Mouse (Mus musculus) liver, adult 2 months (tissue): ENCODE data around the gene Xk. TPM values are rescaled to one million over a fixed set of nuclear protein-coding genes. Genes with fewer than 3 reads are reported as not detected.

Source experiments
- DNase-seq: peaks from one replicate; pipeline ENCODE4 v3.0.0-alpha.2; 2011; ENCODE audit warnings: low read depth, low spot score; ENCODE audit errors: extremely low read depth
- H3K27ac ChIP-seq: fragments of 200-500 bp; replicated peaks from 2 replicates; pipeline ENCODE4 v1.5.1; 2012; ENCODE audit warnings: low read depth, mild to moderate bottlenecking, control low read depth, inconsistent platforms, low read length; ENCODE audit not compliant: insufficient read depth
- H3K27me3 ChIP-seq: fragments of 200-500 bp; 2 replicates; pipeline ENCODE4 v1.6.1; 2012; ENCODE audit warnings: mild to moderate bottlenecking, moderate library complexity, low read length, inconsistent platforms; ENCODE audit not compliant: control insufficient read depth, insufficient read depth
- H3K36me3 ChIP-seq: fragments of 200-500 bp; 2 replicates; pipeline ENCODE4 v1.6.1; 2012; ENCODE audit warnings: low read length, inconsistent platforms; ENCODE audit not compliant: control insufficient read depth, insufficient read depth
- H3K4me1 ChIP-seq: fragments of 200-500 bp; 2 replicates; pipeline ENCODE4 v1.6.1; 2011; ENCODE audit warnings: low read length; ENCODE audit not compliant: control insufficient read depth, insufficient read depth
- H3K4me3 ChIP-seq: fragments of 200-500 bp; 2 replicates; pipeline ENCODE4 v1.5.1; 2011; ENCODE audit warnings: low read depth, mild to moderate bottlenecking, control low read depth, low read length, moderate library complexity; ENCODE audit not compliant: insufficient read depth
- H3K79me2 ChIP-seq: fragments of 200-500 bp; 2 replicates; pipeline ENCODE4 v1.6.1; 2012; ENCODE audit warnings: inconsistent platforms, mild to moderate bottlenecking, low read length, moderate library complexity; ENCODE audit not compliant: control insufficient read depth, insufficient read depth
- H3K9ac ChIP-seq: fragments of 200-500 bp; 2 replicates; pipeline ENCODE4 v1.6.1; 2012; ENCODE audit warnings: low read depth, mild to moderate bottlenecking, control low read depth, inconsistent platforms, low read length
- CTCF ChIP-seq: fragments of 200-500 bp; IDR thresholded peaks from 2 replicates; pipeline ENCODE4 v1.5.1; 2011; ENCODE audit warnings: low read depth, low read length, control low read depth
- POLR2A ChIP-seq: fragments of 200-500 bp; IDR thresholded peaks from 2 replicates; pipeline ENCODE4 v1.6.1; 2011; ENCODE audit warnings: low read length, control low read depth; ENCODE audit not compliant: insufficient read depth; ENCODE audit errors: extremely low read depth
- WGBS: fragments of 180-500 bp; shearing (Covaris S2); methylation state at CpG from one replicate; pipeline ENCODE4 v1.1.7; 2018; 5-methylcytosine and 5-hydroxymethylcytosine counted together
- polyA plus RNA-seq: library from polyadenylated mRNA; depleted of rRNA; stranded (reverse); fragments of >200 nt; gene quantifications from 2 replicates; pipeline ENCODE4 v1.2.3, GENCODE M21; 2012; rRNA removed
- total RNA-seq: library from RNA; depleted of rRNA; stranded (reverse); fragments of >200 nt; gene quantifications from 2 replicates; pipeline ENCODE4 v1.2.3, GENCODE M21; 2014; rRNA removed

Xk gene
- total RNA-seq (1.8 and 2.3 TPM in 2 replicates), polyA plus RNA-seq (2.0 and 2.2 TPM in 2 replicates)

DNA sequence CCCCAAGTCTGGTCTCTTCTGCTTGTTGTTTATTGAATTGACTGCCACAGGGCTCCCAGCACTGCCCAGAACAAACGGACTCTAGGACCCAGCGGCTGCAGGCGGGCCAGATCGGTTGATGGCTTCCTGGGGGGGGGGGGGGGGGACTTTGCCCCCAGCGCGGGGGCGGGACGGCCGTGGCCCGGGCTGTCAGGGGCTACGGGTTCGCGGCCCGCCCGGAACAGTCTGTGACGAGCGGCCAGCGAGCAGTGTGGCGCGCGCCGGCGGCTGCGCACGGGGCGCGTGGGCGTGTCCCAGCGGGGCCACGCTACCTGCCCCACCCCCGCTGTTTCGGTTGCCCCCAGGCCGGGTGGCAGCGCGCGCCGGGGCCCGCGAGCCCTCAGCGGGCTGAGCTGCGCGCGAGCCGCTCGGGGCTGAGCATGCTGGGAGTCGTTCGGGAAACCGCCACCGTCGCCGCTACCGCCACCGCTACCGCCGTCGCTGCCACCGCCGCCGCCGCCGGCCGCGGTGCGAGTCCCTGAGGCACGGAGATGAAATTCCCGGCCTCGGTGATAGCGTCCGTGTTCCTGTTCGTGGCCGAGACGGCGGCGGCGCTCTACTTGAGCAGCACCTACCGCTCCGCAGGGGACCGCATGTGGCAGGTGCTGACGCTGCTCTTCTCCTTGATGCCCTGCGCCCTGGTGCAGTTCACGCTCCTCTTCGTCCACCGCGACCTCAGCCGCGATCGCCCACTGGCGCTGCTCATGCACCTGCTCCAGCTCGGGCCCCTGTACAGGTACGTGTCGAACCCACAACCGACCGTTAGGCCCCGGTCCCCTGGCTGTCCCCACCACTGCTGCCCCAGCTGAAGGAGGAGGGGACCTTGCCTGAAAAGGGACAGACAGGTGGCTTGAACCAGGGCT, at the start of gene Xk:
Gene Xk, plus strand, starts transcription at position 297 of the 902 bp plus-strand sequence.
- no peaks in the 10 kb centered on the region for H3K36me3 ChIP-seq
- H3K4me1 ChIP-seq = no peaks in the 10 kb centered on the region
- peak; percentile 74 for DNase-seq
- H3K79me2 ChIP-seq = no peaks in the 10 kb centered on the region
- peak within 1 kb of the TSS; percentile 85 for H3K9ac ChIP-seq
- TF ChIP-seq POLR2A (no peak), CTCF (no peak)
- under 1% methylated on average over 61 of the region's 94 CpGs for WGBS
- peak within 1 kb of the TSS; percentile 69 for H3K27ac ChIP-seq
- H3K4me3 ChIP-seq = peak within 1 kb of the TSS; percentile 49
- no peaks in the 10 kb centered on the region for H3K27me3 ChIP-seq

DNA sequence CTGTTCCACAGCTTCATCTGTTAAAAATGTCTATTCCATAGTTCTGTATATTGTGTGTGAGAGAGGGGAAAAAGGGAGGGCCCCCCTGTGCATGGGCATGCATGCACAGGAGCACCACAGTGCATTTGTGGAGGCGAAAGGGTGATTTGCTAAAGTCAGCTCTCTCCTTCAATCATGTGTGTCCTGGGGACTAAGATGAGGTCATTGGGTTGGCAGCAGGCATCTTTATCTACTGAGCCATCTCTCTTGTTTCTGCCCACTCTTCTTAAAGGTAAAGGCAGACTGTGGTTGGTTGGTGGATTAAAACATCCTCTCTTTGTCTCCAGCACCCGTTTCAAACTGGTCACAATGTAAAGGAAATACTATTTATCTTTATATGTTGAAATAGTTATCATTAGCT, 45.5 kb upstream of the Xk start:
- Histone ChIP-seq H3K4me1 (peaks cover 3% of the 10 kb centered on the region; the same call in 1 of the 2 replicates), H3K27me3 (no peaks in the 10 kb centered on the region), H3K4me3 (no peak overlapping the region), H3K9ac (no peak overlapping the region), H3K36me3 (no peaks in the 10 kb centered on the region), H3K27ac (no peak overlapping the region), H3K79me2 (no peaks in the 10 kb centered on the region)
- DNase-seq = no peak
- 80% methylated on average over 2 of the region's 2 CpGs for WGBS
- TF ChIP-seq POLR2A (no peak), CTCF (no peak)

DNA sequence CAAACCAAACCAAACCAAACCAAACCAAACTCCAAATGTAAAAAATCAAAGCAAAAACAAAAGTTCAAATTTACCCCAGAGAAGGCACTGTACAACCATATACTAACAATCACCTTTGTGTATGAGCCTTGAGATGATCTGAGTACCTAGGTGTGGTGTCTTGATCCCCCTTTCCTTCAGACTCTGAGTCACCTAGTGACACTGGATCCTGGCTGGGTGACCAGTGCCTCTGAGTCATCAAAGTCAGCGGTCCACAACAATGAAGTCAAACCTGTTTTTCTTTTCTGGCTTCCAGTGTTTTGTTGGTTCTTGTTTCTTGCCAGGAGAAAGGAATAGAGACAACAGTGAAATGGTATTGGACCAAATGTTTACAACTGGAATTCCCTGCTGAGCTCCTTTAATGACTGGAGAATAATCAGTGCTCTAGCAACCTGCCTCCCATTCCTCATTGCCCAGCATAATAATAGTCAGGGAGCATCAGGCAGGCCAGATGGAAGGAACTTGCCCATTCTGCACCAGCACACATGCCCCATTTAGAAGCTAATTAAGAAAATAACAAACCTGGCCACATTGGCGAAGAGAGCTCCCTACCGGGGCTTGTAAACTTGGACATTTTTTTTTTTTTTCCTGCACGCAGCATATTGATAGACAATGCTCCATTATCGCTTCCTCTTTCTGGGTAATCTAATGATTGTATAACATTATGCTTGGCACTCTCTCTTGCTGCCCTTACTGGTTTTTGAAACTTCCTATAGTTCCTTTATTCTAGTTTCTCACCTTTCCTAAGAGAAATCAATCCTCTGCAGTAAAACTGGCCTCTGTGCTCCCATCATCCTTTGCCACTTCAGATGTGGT, 31.6 kb upstream of the Xk start:
- Histone ChIP-seq H3K4me3 (no peak overlapping the region), H3K4me1 (no peaks in the 10 kb centered on the region), H3K79me2 (no peaks in the 10 kb centered on the region), H3K36me3 (no peaks in the 10 kb centered on the region), H3K27me3 (no peaks in the 10 kb centered on the region), H3K27ac (no peak overlapping the region), H3K9ac (no peak overlapping the region)
- DNase-seq = no peak
- 83% methylated on average over 5 of the region's 5 CpGs for WGBS
- no peak for TF ChIP-seq POLR2A

DNA sequence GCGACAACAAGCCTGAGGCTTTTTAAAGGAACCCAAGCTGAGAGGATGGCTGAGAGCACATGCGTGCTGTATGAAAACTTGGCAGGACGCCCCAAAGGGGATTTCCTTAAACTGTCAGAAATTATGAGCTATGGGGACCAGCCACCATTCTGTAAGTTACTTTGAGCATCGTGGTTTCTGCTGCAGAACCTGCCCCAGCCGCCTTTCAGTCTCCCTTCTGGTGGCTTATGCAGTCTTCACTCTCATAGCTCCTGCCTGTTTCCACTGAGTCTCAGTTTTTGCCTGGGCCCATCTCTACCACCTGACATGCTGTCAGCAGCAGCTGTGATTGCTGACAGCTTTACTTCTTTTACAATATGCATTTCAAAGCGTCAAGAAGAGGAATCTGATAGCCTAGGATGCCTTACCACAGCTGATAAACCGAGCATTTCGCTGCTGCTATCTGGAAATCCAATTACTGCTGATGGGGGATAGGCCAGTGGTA, 29.1 kb upstream of the Xk start:
- WGBS = 74% methylated on average over 8 of the region's 8 CpGs
- no peak overlapping the region for H3K27ac ChIP-seq
- no peaks in the 10 kb centered on the region for H3K36me3 ChIP-seq
- H3K27me3 ChIP-seq = no peaks in the 10 kb centered on the region
- no peak for DNase-seq
- H3K4me1 ChIP-seq = no peaks in the 10 kb centered on the region
- TF ChIP-seq CTCF (no peak), POLR2A (no peak)
- no peaks in the 10 kb centered on the region for H3K79me2 ChIP-seq
- H3K4me3 ChIP-seq = no peak overlapping the region
- H3K9ac ChIP-seq = no peak overlapping the region

DNA sequence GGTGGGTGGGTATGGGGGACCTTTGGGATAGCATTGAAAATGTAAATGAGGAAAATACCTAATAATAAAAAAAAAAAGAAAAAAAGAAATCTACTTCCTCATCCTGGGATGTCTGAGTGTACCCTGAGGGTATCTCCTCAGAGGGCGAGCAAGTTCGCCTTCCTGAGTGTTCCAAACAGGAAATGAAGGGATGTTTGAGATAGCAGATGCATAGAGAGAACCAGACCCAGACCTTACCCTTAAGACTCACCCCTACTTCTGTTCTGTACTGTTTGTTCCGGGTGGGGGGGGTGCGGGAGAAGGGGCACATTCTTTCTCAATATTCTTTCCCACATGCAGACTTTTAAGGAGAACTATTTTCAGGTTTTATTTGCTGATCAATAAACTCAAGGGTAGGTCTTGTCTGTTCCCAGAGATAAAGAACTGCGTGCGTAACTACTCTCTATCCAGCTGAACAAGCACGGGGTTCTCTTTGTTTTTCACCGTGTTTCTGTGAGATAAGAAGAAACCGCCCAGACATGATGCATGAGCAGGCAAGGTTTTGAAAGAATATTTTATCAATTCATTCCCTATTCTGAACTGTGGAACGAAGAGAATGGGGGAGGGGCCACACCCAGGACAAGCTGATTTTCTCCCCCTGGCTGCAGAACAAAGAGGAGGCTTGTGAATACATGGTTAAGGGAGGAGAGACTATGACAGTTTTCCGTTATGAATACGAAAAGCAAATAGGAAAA, 27.8 kb upstream of the Xk start:
- Histone ChIP-seq H3K27me3 (no peaks in the 10 kb centered on the region), H3K4me1 (no peaks in the 10 kb centered on the region), H3K9ac (no peak overlapping the region), H3K27ac (no peak overlapping the region), H3K36me3 (no peaks in the 10 kb centered on the region), H3K79me2 (no peaks in the 10 kb centered on the region), H3K4me3 (no peak overlapping the region)
- DNase-seq = no peak
- no peak for TF ChIP-seq CTCF
- TF ChIP-seq POLR2A = no peak
- 40% methylated on average over 12 of the region's 12 CpGs for WGBS
